Mouse (Mus musculus) MEL (cell line): Measurements from ENCODE around the gene Kcnn1. TPM values are rescaled to one million over a fixed set of nuclear protein-coding genes. Genes with fewer than 3 reads are reported as not detected.

ENCODE experiments used
- DNase-seq: peaks from one replicate; pipeline ENCODE4 v3.0.0; 2011; ENCODE audit warnings: low read depth, low spot score
- H3K27ac ChIP-seq: 2 replicates; pipeline ENCODE4 v1.5.1; 2012; ENCODE audit warnings: low read depth, mild to moderate bottlenecking, control low read depth, low read length, moderate library complexity; ENCODE audit not compliant: control insufficient read depth
- H3K27me3 ChIP-seq, 2 experiments: fragments of 150-350 bp in 1 of 2; sonication (generic) in 1 of 2; 2 replicates each; pipeline ENCODE4 v1.6.1; 2012; ENCODE audit warnings: low read length in 2 of 2, mild to moderate bottlenecking in 2 of 2, improper control_type of control experiment in 1 of 2, moderate library complexity in 1 of 2; ENCODE audit not compliant: insufficient read depth in 2 of 2, control insufficient read depth in 1 of 2
- H3K36me3 ChIP-seq, 2 experiments: 2 replicates each; pipeline ENCODE4 v1.6.1; 2012 to 2014; ENCODE audit warnings: low read length in 2 of 2, improper control_type of control experiment in 1 of 2, inconsistent platforms in 1 of 2, mild to moderate bottlenecking in 1 of 2; ENCODE audit not compliant: insufficient read depth in 2 of 2, control insufficient read depth in 1 of 2
- H3K4me1 ChIP-seq, 2 experiments: fragments of 150-350 bp in 1 of 2; sonication (generic) in 1 of 2; 2 replicates each; pipeline ENCODE4 v1.6.1; 2012; ENCODE audit warnings: low read length in 2 of 2, improper control_type of control experiment in 1 of 2, mild to moderate bottlenecking in 1 of 2; ENCODE audit not compliant: insufficient read depth in 2 of 2, control insufficient read depth in 1 of 2
- H3K4me3 ChIP-seq, 2 experiments: fragments of 150-350 bp in 1 of 2; sonication (generic) in 1 of 2; 2 replicates each; pipeline ENCODE4 v1.5.1; 2012; ENCODE audit warnings: low read depth in 2 of 2, low read length in 2 of 2, mild to moderate bottlenecking in 2 of 2, moderate library complexity in 2 of 2, control low read depth in 1 of 2, improper control_type of control experiment in 1 of 2; ENCODE audit not compliant: control insufficient read depth in 1 of 2, insufficient read depth in 1 of 2
- H3K79me2 ChIP-seq: 2 replicates; pipeline ENCODE4 v1.6.1; 2012; ENCODE audit warnings: mild to moderate bottlenecking, low read length, moderate library complexity; ENCODE audit not compliant: control insufficient read depth, poor library complexity, insufficient read depth
- H3K9ac ChIP-seq: 2 replicates; pipeline ENCODE4 v1.6.1; 2012; ENCODE audit warnings: low read depth, mild to moderate bottlenecking, control low read depth, low read length, moderate library complexity; ENCODE audit not compliant: control insufficient read depth, poor library complexity, severe bottlenecking
- H3K9me3 ChIP-seq: fragments of 150-350 bp; sonication (generic); replicated peaks from 2 replicates; pipeline ENCODE4 v1.6.1; 2012; ENCODE audit warnings: mild to moderate bottlenecking, low read length, improper control_type of control experiment, moderate library complexity; ENCODE audit not compliant: insufficient read depth
- BHLHE40 ChIP-seq: IDR thresholded peaks from 2 replicates; pipeline ENCODE4 v1.6.1; 2012; ENCODE audit warnings: low read depth, mild to moderate bottlenecking, inconsistent platforms, low read length, improper control_type of control experiment, borderline replicate concordance
- CHD1 ChIP-seq: IDR thresholded peaks from 2 replicates; pipeline ENCODE4 v1.6.1; 2012; ENCODE audit warnings: low read depth, mild to moderate bottlenecking, inconsistent platforms, low read length, improper control_type of control experiment
- ELF1 ChIP-seq: IDR thresholded peaks from 2 replicates; pipeline ENCODE4 v1.6.1; 2014; ENCODE audit warnings: low read depth, mild to moderate bottlenecking, inconsistent platforms, low read length, improper control_type of control experiment, moderate library complexity
- EP300 ChIP-seq, 2 experiments: IDR thresholded peaks; 2 replicates each; pipeline ENCODE4 v1.6.1; 2011; ENCODE audit warnings: improper control_type of control experiment in 2 of 2, low read length in 2 of 2, low read depth in 1 of 2, mild to moderate bottlenecking in 1 of 2
- GABPA ChIP-seq: IDR thresholded peaks from 2 replicates; pipeline ENCODE4 v1.6.1; 2012; ENCODE audit warnings: low read depth, mild to moderate bottlenecking, inconsistent platforms, low read length, improper control_type of control experiment, moderate library complexity
- HCFC1 ChIP-seq: IDR thresholded peaks from 2 replicates; pipeline ENCODE4 v1.6.1; 2012; ENCODE audit warnings: low read depth, mild to moderate bottlenecking, inconsistent platforms, low read length, improper control_type of control experiment, moderate library complexity
- MAZ ChIP-seq: IDR thresholded peaks from 2 replicates; pipeline ENCODE4 v1.6.1; 2012; ENCODE audit warnings: low read depth, mild to moderate bottlenecking, inconsistent platforms, low read length, improper control_type of control experiment
- MYB ChIP-seq: IDR thresholded peaks from 2 replicates; pipeline ENCODE4 v1.6.1; 2011; ENCODE audit warnings: mild to moderate bottlenecking, low read depth, low read length, improper control_type of control experiment
- NELFE ChIP-seq: IDR thresholded peaks from 2 replicates; pipeline ENCODE4 v1.6.1; 2011; ENCODE audit warnings: low read depth, low read length, improper control_type of control experiment
- POLR2A ChIP-seq, 2 experiments: IDR thresholded peaks; 2 replicates each; pipeline ENCODE4 v1.6.1; 2011 to 2012; ENCODE audit warnings: low read length in 2 of 2, mild to moderate bottlenecking in 2 of 2, control low read depth in 1 of 2, improper control_type of control experiment in 1 of 2, low read depth in 1 of 2, moderate library complexity in 1 of 2; ENCODE audit not compliant: control insufficient read depth in 1 of 2, insufficient read depth in 1 of 2, poor library complexity in 1 of 2
- POLR2AphosphoS2 ChIP-seq: IDR thresholded peaks from 2 replicates; pipeline ENCODE4 v1.6.1; 2011; ENCODE audit warnings: low read length, improper control_type of control experiment
- RAD21 ChIP-seq: IDR thresholded peaks from 2 replicates; pipeline ENCODE4 v1.6.1; 2011; ENCODE audit warnings: mild to moderate bottlenecking, low read depth, low read length, improper control_type of control experiment
- RCOR1 ChIP-seq: IDR thresholded peaks from 2 replicates; pipeline ENCODE4 v1.6.1; 2012; ENCODE audit warnings: low read depth, mild to moderate bottlenecking, inconsistent platforms, low read length, improper control_type of control experiment
- TAL1 ChIP-seq: IDR thresholded peaks from 2 replicates; pipeline ENCODE4 v1.6.1; 2012; ENCODE audit warnings: mild to moderate bottlenecking, inconsistent platforms, low read length, moderate library complexity, mixed read lengths
- TBP ChIP-seq: IDR thresholded peaks from 2 replicates; pipeline ENCODE4 v1.8.0; 2011; ENCODE audit warnings: low read depth, low read length, improper control_type of control experiment
- TCF12 ChIP-seq: IDR thresholded peaks from 2 replicates; pipeline ENCODE4 v1.6.1; 2014; ENCODE audit warnings: low read depth, mild to moderate bottlenecking, inconsistent platforms, low read length, improper control_type of control experiment, moderate library complexity
- USF1 ChIP-seq: IDR thresholded peaks from 2 replicates; pipeline ENCODE4 v1.6.1; 2014; ENCODE audit warnings: low read depth, mild to moderate bottlenecking, inconsistent platforms, low read length, improper control_type of control experiment, moderate library complexity
- USF2 ChIP-seq, 2 experiments: IDR thresholded peaks; 2 replicates each; pipeline ENCODE4 v1.6.1; 2011 to 2012; ENCODE audit warnings: improper control_type of control experiment in 2 of 2, low read length in 2 of 2, borderline replicate concordance in 1 of 2, inconsistent platforms in 1 of 2, low read depth in 1 of 2, mild to moderate bottlenecking in 1 of 2; ENCODE audit not compliant: insufficient read depth in 1 of 2
- ZC3H11A ChIP-seq: IDR thresholded peaks from 2 replicates; pipeline ENCODE4 v1.6.1; 2012; ENCODE audit warnings: low read depth, mild to moderate bottlenecking, inconsistent platforms, low read length, improper control_type of control experiment
- ZKSCAN1 ChIP-seq: IDR thresholded peaks from 2 replicates; pipeline ENCODE4 v1.6.1; 2012; ENCODE audit warnings: low read depth, mild to moderate bottlenecking, inconsistent platforms, low read length, improper control_type of control experiment, moderate library complexity
- ZMIZ1 ChIP-seq: IDR thresholded peaks from 2 replicates; pipeline ENCODE4 v1.6.1; 2012; ENCODE audit warnings: low read depth, mild to moderate bottlenecking, inconsistent platforms, low read length, improper control_type of control experiment, moderate library complexity
- polyA plus RNA-seq, 2 experiments: library from polyadenylated mRNA; stranded (reverse) in 1 of 2; unstranded in 1 of 2; fragments of >175 nt in 1 of 2; fragments of >200 nt in 1 of 2; gene quantifications; 2 replicates each; pipeline versions ENCODE4 v1.2.1 to v1.2.4; 2012; ENCODE audit warnings: low replicate concordance in 2 of 2, low read depth in 1 of 2; ENCODE audit not compliant: insufficient read length in 2 of 2, insufficient read depth in 1 of 2, missing spikeins in 1 of 2
- total RNA-seq: library from RNA; depleted of rRNA; stranded (reverse); fragments of 300-350 nt; gene quantifications from 2 replicates; pipeline ENCODE4 v1.2.3, GENCODE M21; 2012

The Kcnn1 gene
- total and polyA plus RNA-seq, 3 experiments, result 8.9 to 10.7 TPM; not detected in 1

DNA sequence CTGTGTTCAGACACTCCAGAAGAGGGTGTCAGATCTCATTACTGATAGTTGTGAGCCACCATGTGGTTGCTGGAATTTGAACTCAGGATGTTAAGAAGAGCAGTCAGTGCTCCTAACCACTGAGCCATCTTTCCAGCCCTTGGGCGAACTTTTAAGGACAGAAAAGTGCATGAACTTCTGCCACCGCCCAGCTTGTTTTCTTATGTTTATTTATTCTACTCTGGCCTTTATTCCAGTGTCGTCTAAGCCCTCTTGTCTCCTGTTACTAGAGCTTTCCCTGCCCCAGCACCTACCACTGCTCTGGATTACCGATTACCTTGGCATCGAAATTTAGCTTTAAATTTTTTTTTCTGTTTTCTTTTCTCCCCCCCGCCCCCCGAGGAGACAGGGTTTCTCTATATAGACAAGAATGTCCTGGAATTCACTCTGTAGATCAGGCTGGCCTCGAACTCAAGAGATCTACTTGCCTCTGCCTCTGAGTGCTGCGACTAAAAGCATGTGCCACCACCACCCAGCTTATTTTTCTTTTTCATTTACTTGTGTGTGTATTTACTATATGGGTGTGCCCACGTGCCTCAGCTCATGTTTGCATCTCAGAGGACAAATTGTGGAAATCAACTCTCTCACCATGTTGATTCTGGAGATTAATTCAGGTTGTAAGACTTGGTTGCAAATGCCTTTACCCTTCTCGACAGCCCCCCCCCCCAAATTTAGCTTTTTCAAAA is 60.1 kb downstream of the Kcnn1 start:
- DNase-seq, result peak; percentile 44
- H3K79me2 ChIP-seq, result no peaks in the 10 kb centered on the region; the same call in 1 of the 2 replicates
- H3K27ac ChIP-seq, result peak overlapping the region; percentile 53; the same call in 1 of the 2 replicates
- no peaks in the 10 kb centered on the region for H3K9me3 ChIP-seq
- peak overlapping the region; percentile 60; the same call in 1 of the 2 replicates for H3K9ac ChIP-seq
- H3K4me3 ChIP-seq, result peak overlapping the region in 1 of 2 experiments; percentile 64; a peak in 3 of 4 replicates
- peaks cover 0 to 6% of the 10 kb centered on the region in 2 experiments; a peak in 1 of 4 replicates for H3K36me3 ChIP-seq
- H3K27me3 ChIP-seq, result no peaks in the 10 kb centered on the region
- no peak for TF ChIP-seq TAL1
- no peak for TF ChIP-seq RAD21
- no peak for TF ChIP-seq GABPA
- peak; percentile 36; the same call in 1 of the 2 replicates for TF ChIP-seq USF1
- TF ChIP-seq MYB, result no peak
- no peak for TF ChIP-seq EP300 (IDR thresholded peaks at IDR 0.05; ENCODE audit: low read depth in 1 of 2, low read length in 2 of 2)
- no peak for TF ChIP-seq ZMIZ1
- no peak for TF ChIP-seq CHD1
- no peak for TF ChIP-seq RCOR1
- peak; percentile 92 for TF ChIP-seq TBP
- 0 out of 2 replicates have a peak, but pooled peaks have one; percentile 24 for TF ChIP-seq BHLHE40
- TF ChIP-seq, all 39 proteins: peak for 3
- peaks cover 0 to 17% of the 10 kb centered on the region in 2 experiments; a peak in 3 of 4 replicates for H3K4me1 ChIP-seq

- TF ChIP-seq CHD1 (no peak), POLR2AphosphoS2 (no peak), TCF12 (no peak), USF2 (IDR thresholded peaks at IDR 0.05; ENCODE audit: borderline replicate concordance in 1 of 2, insufficient read depth in 1 of 2, low read depth in 1 of 2, low read length in 2 of 2) (no peak), ZMIZ1 (no peak), POLR2A (IDR thresholded peaks at IDR 0.05; ENCODE audit: control insufficient read depth in 1 of 2, insufficient read depth in 1 of 2, low read depth in 1 of 2, low read length in 2 of 2, poor library complexity in 1 of 2) (no peak), NELFE (no peak), MAZ (no peak), ELF1 (no peak), ZC3H11A (no peak), ZKSCAN1 (no peak), HCFC1 (no peak), RCOR1 (no peak)
- H3K9me3 ChIP-seq, result no peaks in the 10 kb centered on the region
- H3K4me1 ChIP-seq, result peaks cover 0 to 14% of the 10 kb centered on the region in 2 experiments; a peak in 3 of 4 replicates
- H3K36me3 ChIP-seq, result peaks cover 0 to 6% of the 10 kb centered on the region in 2 experiments; a peak in 1 of 4 replicates
- no peak overlapping the region for H3K9ac ChIP-seq
- no peaks in the 10 kb centered on the region; the same call in 1 of the 2 replicates for H3K79me2 ChIP-seq
- no peaks in the 10 kb centered on the region for H3K27me3 ChIP-seq
- H3K4me3 ChIP-seq, result no peak overlapping the region
- H3K27ac ChIP-seq, result no peak overlapping the region
- no peak for DNase-seq
Observed at GRCm38 (mm10) chr8:70801830-70802229, 61.2 kb downstream of the Kcnn1 start.
